In the genomic region with DNA sequence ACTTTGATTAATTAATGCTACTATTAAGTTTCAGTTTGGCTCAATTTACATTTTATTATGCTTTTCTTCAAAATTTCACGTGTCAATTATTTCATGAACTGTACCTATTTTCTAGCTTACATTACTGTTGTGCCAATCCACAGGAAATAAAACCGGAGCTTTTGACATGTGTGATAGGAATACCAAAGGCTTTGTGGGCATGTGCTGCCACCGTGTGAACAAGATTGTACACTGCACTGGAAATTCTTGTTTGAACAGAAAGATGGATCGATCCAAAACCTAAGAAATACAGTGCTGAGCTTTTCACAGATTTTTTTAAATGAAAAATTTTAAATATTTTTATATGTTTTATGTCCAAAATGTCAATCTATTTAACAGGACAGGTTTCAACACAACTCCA, we compare ENCODE assay signal across 9 mouse cellular contexts.
DNase-seq lines count a peak whose midpoint lies in the region; ATAC-seq lines count a peak whose summit lies in the region.
"Had no signal": no experiment of that assay in that cellular context is flagged by ENCODE, and none has a peak within 500 bp of the region (broad histone marks: within the 10 kb centered on the region; RNA-seq: fewer than 3 reads in every experiment).

No protein-coding gene starts in this region.

- 0 out of 2 replicates have a peak, but pooled peaks have one; percentile 69 for ATAC-seq in kidney, embryonic 15.5 days (replicated peaks; ENCODE audit: low FRiP score)
- peak; percentile 67; the same call in 1 of the 2 replicates for ATAC-seq in midbrain, embryonic 16.5 days
- ATAC-seq in monocyte, adult 5-6 weeks (replicated peaks; ENCODE audit: insufficient number of reproducible peaks, low FRiP score, low TSS enrichment, poor library complexity, severe bottlenecking): no peak

- H3K9ac ChIP-seq in kidney, embryonic 15.5 days: no peak overlapping the region
- H3K9ac ChIP-seq in midbrain, embryonic 16.5 days (ENCODE audit: low read depth, low read length): no peak overlapping the region
- H3K9ac ChIP-seq: heart, embryonic 15.5 days had no signal

- WGBS in kidney, embryonic 15.5 days: 22% methylated on average over 4 of the region's 4 CpGs
- WGBS in midbrain, embryonic 16.5 days: 11% methylated on average over 4 of the region's 4 CpGs

- H3K4me1 ChIP-seq in kidney, embryonic 15.5 days: no peaks in the 10 kb centered on the region
- H3K4me1 ChIP-seq in midbrain, embryonic 16.5 days (ENCODE audit: control insufficient read depth, insufficient read depth, low read length): peaks cover 2% of the 10 kb centered on the region; the same call in 1 of the 2 replicates

- peak; percentile 10 for DNase-seq in kidney, adult 18-20 months
- no peak for DNase-seq in kidney, adult 11 months
- DNase-seq in R1 (ENCODE audit: low read depth, low spot score): peak; percentile 28
- peak; percentile 23 for DNase-seq in embryo, embryonic 11.5 days (ENCODE audit: low read depth, low spot score)
- DNase-seq in yolk sac, embryonic 10.5 days (ENCODE audit: low spot score): no peak

- no peaks in the 10 kb centered on the region for H3K9me3 ChIP-seq in kidney, embryonic 15.5 days (replicated peaks)
- no peaks in the 10 kb centered on the region for H3K9me3 ChIP-seq in midbrain, embryonic 16.5 days (replicated peaks; ENCODE audit: control insufficient read depth, low read length, poor library complexity, severe bottlenecking)
- H3K9me3 ChIP-seq: heart, embryonic 15.5 days had no signal

- no peaks in the 10 kb centered on the region for H3K27me3 ChIP-seq in kidney, embryonic 15.5 days
- no peaks in the 10 kb centered on the region for H3K27me3 ChIP-seq in midbrain, embryonic 16.5 days (ENCODE audit: control insufficient read depth, insufficient read depth, low read depth, low read length)
- H3K27me3 ChIP-seq: heart, embryonic 15.5 days had no signal

- H3K4me3 ChIP-seq in kidney, embryonic 15.5 days (replicated peaks): no peak overlapping the region
- H3K4me3 ChIP-seq in midbrain, embryonic 16.5 days (ENCODE audit: low read depth, low read length): no peak overlapping the region
- H3K4me3 ChIP-seq: heart, embryonic 15.5 days had no signal

- no peak overlapping the region for H3K4me2 ChIP-seq in kidney, embryonic 15.5 days
- H3K4me2 ChIP-seq in midbrain, embryonic 16.5 days (ENCODE audit: low read length): no peak overlapping the region
- H3K4me2 ChIP-seq: heart, embryonic 15.5 days had no signal

- no peaks in the 10 kb centered on the region for H3K36me3 ChIP-seq in kidney, embryonic 15.5 days
- H3K36me3 ChIP-seq in midbrain, embryonic 16.5 days (ENCODE audit: control insufficient read depth, insufficient read depth, low read length): no peaks in the 10 kb centered on the region
- H3K36me3 ChIP-seq: heart, embryonic 15.5 days had no signal

- H3K27ac ChIP-seq in kidney, embryonic 15.5 days: no peak overlapping the region
- no peak overlapping the region for H3K27ac ChIP-seq in midbrain, embryonic 16.5 days (ENCODE audit: low read length)
- H3K27ac ChIP-seq: heart, embryonic 15.5 days had no signal

Comparison
In these comparisons a context has a peak if more than half of its experiments do, and no peak if none do; other contexts are left out.
1. DNase-seq: peak in kidney, adult 18-20 months (single experiment), R1 (single experiment) and embryo, embryonic 11.5 days (single experiment); none in kidney, adult 11 months (single experiment) and yolk sac, embryonic 10.5 days (single experiment).